Mouse (Mus musculus): ENCODE results near the gene Mdn1.
A peak's percentile ranks its signal among the peaks of the same experiment; 100 is the strongest.

- TF ChIP-seq CTCF (IDR thresholded peaks at IDR 0.05; ENCODE audit: borderline replicate concordance, control insufficient read depth, extremely low read depth, insufficient read depth, low read length, poor library complexity) (no peak), POLR2A (IDR thresholded peaks at IDR 0.05; ENCODE audit: control insufficient read depth, extremely low read depth, insufficient read depth, low read length, poor library complexity) (peak; percentile 87)
These were observed 143.2 kb downstream of the Mdn1 start, which contains the start of gene Lyrm2 for GRCm38 (mm10) chr4:32799966-32800576.

Data from thymus, adult 2 months (tissue).